Comparison of ENCODE assay signal across 12 mouse cellular contexts in genomic region chr13:72288381-72289092, GRCm38 (mm10).
A peak's percentile ranks its signal among the peaks of the same experiment; 100 is the strongest.
DNase-seq lines count a peak whose midpoint lies in the region; ATAC-seq and TF ChIP-seq lines count a peak whose summit lies in the region.
"Had no signal": no experiment of that assay in that cellular context is flagged by ENCODE, and none has a peak within 500 bp of the region (broad histone marks: within the 10 kb centered on the region; RNA-seq: fewer than 3 reads in every experiment).

No protein-coding gene starts in this region.

- peak; percentile 47 for DNase-seq in embryo, embryonic 10 days (ENCODE audit: low spot score)
- DNase-seq in embryo, embryonic 9.5 days (ENCODE audit: extremely low spot score): no peak
- DNase-seq in kidney, postnatal 0 days (ENCODE audit: low spot score): no peak
- DNase-seq in kidney, postnatal 10 days: no peak
- peak; percentile 31 for DNase-seq in hindlimb bud, embryonic 11.5 days (ENCODE audit: extremely low spot score, low read depth, low spot score)
- DNase-seq in layer of hippocampus, postnatal 10 days (ENCODE audit: low spot score in 2 of 2): no peak
- no peak for DNase-seq in right cerebral cortex, adult 2 months (ENCODE audit: low spot score in 2 of 2)
- DNase-seq: lung, postnatal 4 days had no signal

- H3K4me3 ChIP-seq in kidney, postnatal 0 days (replicated peaks; ENCODE audit: low read depth, low read length): no peak overlapping the region
- H3K4me3 ChIP-seq in neural tube, embryonic 14.5 days (ENCODE audit: low read depth, low read length): no peak overlapping the region
- H3K4me3 ChIP-seq: embryonic facial prominence, embryonic 13.5 days had no signal

- H3K9me3 ChIP-seq in kidney, postnatal 0 days (replicated peaks; ENCODE audit: low read length): no peaks in the 10 kb centered on the region
- no peaks in the 10 kb centered on the region for H3K9me3 ChIP-seq in neural tube, embryonic 14.5 days (ENCODE audit: control insufficient read depth, low read length)
- H3K9me3 ChIP-seq: embryonic facial prominence, embryonic 13.5 days had no signal

- H3K27me3 ChIP-seq in kidney, postnatal 0 days (ENCODE audit: insufficient read depth, low read length): peaks cover 11% of the 10 kb centered on the region; the same call in 1 of the 2 replicates
- H3K27me3 ChIP-seq in neural tube, embryonic 14.5 days (ENCODE audit: control insufficient read depth, insufficient read depth, low read length): peaks cover 18% of the 10 kb centered on the region

- H3K36me3 ChIP-seq in kidney, postnatal 0 days (ENCODE audit: insufficient read depth, low read length): no peaks in the 10 kb centered on the region
- H3K36me3 ChIP-seq in neural tube, embryonic 14.5 days (ENCODE audit: control insufficient read depth, insufficient read depth, low read length): no peaks in the 10 kb centered on the region
- H3K36me3 ChIP-seq: embryonic facial prominence, embryonic 13.5 days had no signal

- H3K4me1 ChIP-seq in kidney, postnatal 0 days (replicated peaks; ENCODE audit: insufficient read depth, low read length): 0 out of 2 replicates have a peak, but pooled peaks cover 3% of the 10 kb centered on the region
- H3K4me1 ChIP-seq in neural tube, embryonic 14.5 days (ENCODE audit: control insufficient read depth, insufficient read depth, low read length): peaks cover 14% of the 10 kb centered on the region; the same call in 1 of the 2 replicates

- peak overlapping the region; percentile 13; the same call in 1 of the 2 replicates for H3K4me2 ChIP-seq in kidney, postnatal 0 days (ENCODE audit: low read length)
- peak overlapping the region; percentile 32; the same call in 1 of the 2 replicates for H3K4me2 ChIP-seq in neural tube, embryonic 14.5 days (ENCODE audit: low read depth, low read length)
- H3K4me2 ChIP-seq: embryonic facial prominence, embryonic 13.5 days had no signal

- no peak overlapping the region for H3K27ac ChIP-seq in kidney, postnatal 0 days
- no peak overlapping the region for H3K27ac ChIP-seq in neural tube, embryonic 14.5 days (ENCODE audit: low read depth, low read length)
- H3K27ac ChIP-seq: embryonic facial prominence, embryonic 13.5 days; liver, embryonic 14.5 days had no signal

- TF ChIP-seq CTCF in kidney, postnatal 0 days (IDR thresholded peaks at IDR 0.05; ENCODE audit: low read depth): no peak

- 30% methylated on average over 13 of the region's 13 CpGs for WGBS in kidney, postnatal 0 days
- WGBS in neural tube, embryonic 14.5 days: 12% methylated on average over 13 of the region's 13 CpGs

- no peak for ATAC-seq in kidney, postnatal 0 days (replicated peaks; ENCODE audit: low FRiP score, low read depth)
- peak; percentile 61; the same call in 1 of the 2 replicates for ATAC-seq in neural tube, embryonic 14.5 days (ENCODE audit: low read depth)
- ATAC-seq: intestine, embryonic 16.5 days had no signal

- no peak overlapping the region for H3K9ac ChIP-seq in kidney, postnatal 0 days (ENCODE audit: low read depth, low read length)
- H3K9ac ChIP-seq in neural tube, embryonic 14.5 days (replicated peaks; ENCODE audit: low read depth, low read length): no peak overlapping the region
- H3K9ac ChIP-seq: embryonic facial prominence, embryonic 13.5 days; liver, embryonic 14.5 days had no signal

Comparison
In these comparisons a context has a peak if more than half of its experiments do, and no peak if none do; other contexts are left out.
1. DNase-seq: peak in embryo, embryonic 10 days (single experiment) and hindlimb bud, embryonic 11.5 days (single experiment); none in embryo, embryonic 9.5 days (single experiment), kidney, postnatal 0 days (single experiment), kidney, postnatal 10 days (single experiment), layer of hippocampus, postnatal 10 days (0 of 2) and right cerebral cortex, adult 2 months (0 of 2).